Mouse (Mus musculus) lung, adult 18-20 months (tissue): Measurements from ENCODE around the gene Gm49450.
"Not testable (repeated sequence)": the region's sequence is repeated elsewhere in the genome, so short reads cannot be mapped to it uniquely, and the experiment has no call there.

Experiments used
- DNase-seq, 2 experiments: peaks; one replicate each; pipeline ENCODE4 v3.0.0; 2022; ENCODE audit warnings: mixed read lengths in 2 of 2

Gm49450 gene

GRCm38 (mm10) chr15:98985240-98985981 is 32.1 kb upstream of the Gm49450 start:
- peak; percentile 91 to 92 for DNase-seq

- no peak for DNase-seq
Observed at GRCm38 (mm10) chr15:98984681-98985080, 31.3 kb upstream of the Gm49450 start.

- DNase-seq, result no peak
Observed at GRCm38 (mm10) chr15:98983431-98984081, 30.2 kb upstream of the Gm49450 start.

DNA sequence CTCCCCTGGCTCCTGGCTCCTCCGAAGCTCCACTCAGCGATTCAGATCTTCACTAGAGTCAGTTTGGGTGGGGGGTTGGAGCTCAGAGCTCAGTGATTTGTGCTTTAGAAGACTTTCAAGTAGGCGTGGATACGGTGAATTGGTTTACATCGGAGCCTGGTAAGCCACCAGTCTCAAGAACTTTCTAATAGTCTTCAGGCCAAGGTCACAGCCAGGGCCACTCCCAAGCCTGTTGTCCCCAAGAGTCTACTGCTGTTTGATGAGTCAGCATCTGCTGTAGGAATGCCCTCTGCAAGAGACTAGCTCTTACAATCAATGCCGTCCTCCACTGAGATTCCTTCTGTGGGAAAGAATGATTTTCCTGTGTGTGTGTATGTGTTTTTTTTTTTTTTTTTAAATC is 28.7 kb upstream of the Gm49450 start:
- DNase-seq, result no peak

GRCm38 (mm10) chr15:98980012-98980614 is 26.8 kb upstream of the Gm49450 start:
- no peak for DNase-seq

- DNase-seq, result no peak
Observed at GRCm38 (mm10) chr15:98978409-98979172, 25.2 kb upstream of the Gm49450 start.

DNA sequence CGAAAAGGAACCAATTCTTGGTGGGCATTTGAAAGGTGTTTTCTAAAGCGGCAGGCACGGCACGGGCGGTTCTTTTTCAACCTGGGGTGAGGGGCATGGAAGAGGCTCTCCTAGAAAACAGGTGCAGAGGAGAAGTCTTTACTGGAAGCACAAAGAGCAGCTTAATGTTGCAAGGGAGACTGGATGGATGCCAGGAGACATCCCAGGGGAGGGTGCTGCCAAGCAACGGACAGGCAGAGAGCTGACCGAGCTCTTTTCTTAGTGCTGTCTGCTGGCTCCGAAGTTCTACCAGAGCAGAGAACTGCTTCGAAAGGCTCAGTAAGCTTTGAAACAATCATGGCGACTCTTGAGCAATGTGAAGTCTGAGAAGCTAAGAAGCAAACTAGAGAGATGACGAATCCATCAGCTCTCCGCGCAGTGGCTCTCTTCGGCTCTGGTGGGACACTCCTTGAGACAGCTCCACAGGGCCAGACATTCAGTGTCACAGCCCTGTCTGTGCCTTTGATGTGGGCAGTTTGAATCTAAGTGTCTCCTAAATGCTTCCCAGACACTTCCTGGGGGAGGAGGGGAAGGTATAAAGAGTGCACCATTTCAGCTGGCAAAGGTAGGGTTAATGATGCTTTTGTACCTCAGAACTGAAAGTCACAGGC is 24.5 kb upstream of the Gm49450 start:
- DNase-seq, result peak; percentile 68 to 80

GRCm38 (mm10) chr15:98976763-98977758 is 23.7 kb upstream of the Gm49450 start:
- DNase-seq, result no peak

GRCm38 (mm10) chr15:98973015-98973614 is 19.8 kb upstream of the Gm49450 start:
- no peak for DNase-seq

GRCm38 (mm10) chr15:98971576-98972320 is 18.4 kb upstream of the Gm49450 start:
- DNase-seq, result not testable (repeated sequence)

DNA sequence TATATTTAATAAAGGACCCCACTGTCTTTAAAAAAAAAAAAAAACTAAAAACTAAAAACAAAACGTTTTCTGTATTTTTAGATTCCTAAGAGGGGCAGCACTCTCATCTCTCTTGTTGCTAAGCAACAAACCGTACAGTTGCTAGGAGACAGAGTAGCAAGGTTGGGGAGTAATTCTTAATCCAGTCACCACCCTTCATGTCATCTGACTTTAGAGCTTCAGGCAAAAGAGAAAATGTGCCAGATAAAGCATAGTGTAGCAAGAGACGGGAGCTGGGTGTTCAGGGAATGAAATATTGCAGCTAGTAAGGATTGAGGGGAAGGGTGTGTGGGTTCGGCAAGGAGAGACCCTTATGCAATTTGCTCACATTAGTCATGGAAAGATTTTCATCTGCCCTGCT is 17.8 kb upstream of the Gm49450 start:
- DNase-seq, result no peak

GRCm38 (mm10) chr15:98969372-98970101 is 16.2 kb upstream of the Gm49450 start:
- no peak for DNase-seq

DNA sequence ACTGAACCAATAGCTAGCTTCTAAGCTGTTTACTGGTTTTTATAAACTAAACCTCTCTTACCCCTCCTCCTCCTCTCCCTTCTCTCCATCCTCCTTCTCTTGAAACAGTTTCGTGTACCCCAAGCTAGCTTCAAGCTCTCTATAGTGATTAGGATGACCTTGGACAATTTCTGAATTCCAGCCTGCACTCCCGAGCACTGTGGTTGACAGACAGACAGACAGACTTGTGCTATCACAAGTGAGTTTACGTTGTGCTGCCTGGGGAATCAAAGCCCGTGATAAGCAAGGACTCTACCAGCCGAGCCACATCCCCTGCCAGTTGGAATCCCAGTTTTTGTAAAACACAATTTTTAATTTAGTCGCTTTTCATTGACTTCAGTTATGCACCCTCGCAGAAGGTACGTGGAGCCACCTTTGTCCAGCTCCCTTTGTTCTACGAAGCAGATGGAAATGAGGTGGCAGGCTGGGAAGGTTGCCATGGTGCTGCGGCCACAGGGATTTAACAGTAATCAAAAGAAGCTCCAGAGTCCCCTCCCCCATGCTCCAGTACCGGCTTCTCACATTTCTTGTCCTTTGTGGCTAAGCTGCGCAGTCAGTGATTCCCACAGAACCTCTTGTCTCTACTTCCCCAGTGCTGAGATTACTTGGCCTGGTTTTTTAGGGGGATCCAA is 15.5 kb upstream of the Gm49450 start:
- DNase-seq, result peak; percentile 33 to 68

GRCm38 (mm10) chr15:98959531-98959930 is 6.2 kb upstream of the Gm49450 start:
- no peak for DNase-seq

DNA sequence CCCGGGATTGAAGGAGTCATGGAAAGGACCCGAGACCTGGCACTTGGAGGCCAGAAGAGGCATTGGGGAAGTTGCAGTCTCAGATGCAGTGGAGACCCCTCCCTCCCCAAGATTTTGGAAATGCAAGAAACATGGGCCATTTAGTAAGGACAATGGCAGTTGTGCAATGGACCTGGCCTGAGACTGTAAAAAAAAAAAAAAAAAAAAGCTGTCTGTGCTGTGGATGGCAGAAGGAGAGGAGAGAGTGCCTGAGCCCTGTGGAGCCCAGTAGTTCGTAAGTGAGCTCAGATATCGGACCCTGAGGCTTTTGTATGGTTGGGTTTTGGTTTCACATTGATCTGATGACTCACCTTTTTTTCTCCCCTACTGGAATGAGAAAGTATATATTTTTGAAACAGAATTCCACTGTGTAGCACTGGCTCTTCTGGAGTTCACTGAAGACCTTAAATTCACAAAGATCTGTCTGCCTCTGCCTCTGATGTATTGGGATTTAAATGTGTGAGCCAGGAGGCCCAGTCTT is 5.6 kb upstream of the Gm49450 start:
- DNase-seq, result no peak

- no peak for DNase-seq
Observed at GRCm38 (mm10) chr15:98957475-98957874, 4.1 kb upstream of the Gm49450 start.

- DNase-seq, result no peak
Observed at GRCm38 (mm10) chr15:98956000-98956399, 2.6 kb upstream of the Gm49450 start.

DNA sequence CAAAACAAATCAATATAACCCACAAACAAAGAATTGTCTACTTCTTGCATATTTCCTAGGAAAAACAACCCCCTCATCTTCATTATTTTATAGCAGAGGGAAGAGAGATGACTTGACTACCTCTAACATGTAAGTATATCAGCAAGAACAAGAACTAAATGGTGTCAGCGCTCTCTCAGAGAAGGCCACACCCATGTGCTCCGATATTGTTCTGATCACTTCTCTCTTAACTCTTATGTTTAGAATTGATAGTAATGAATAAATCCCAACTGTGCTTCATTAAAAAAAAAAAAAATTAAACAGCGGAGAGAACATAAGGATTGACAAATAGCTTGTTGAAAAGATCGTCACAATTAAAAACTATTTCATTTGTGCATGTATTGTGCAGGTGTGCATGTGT is 2.0 kb upstream of the Gm49450 start:
- no peak for DNase-seq
